Mouse (Mus musculus) adrenal gland, postnatal 4 days (tissue): ENCODE data around the gene Ggt5. TPM values are rescaled to one million over a fixed set of nuclear protein-coding genes. Genes with fewer than 3 reads are reported as not detected.

Experiments
- DNase-seq, 2 experiments: peaks; one replicate each; pipeline ENCODE4 v3.0.0; 2021 to 2022; ENCODE audit warnings: low spot score in 2 of 2, mixed read lengths in 2 of 2
- long read RNA-seq, 2 experiments: library from polyadenylated mRNA; stranded (forward); transcript quantifications; one replicate each; pipeline ENCODE4 v2.0.0; 2021
- total RNA-seq, 2 experiments: library from RNA; stranded (reverse); gene quantifications; 2 replicates each; pipeline ENCODE4 v1.2.3; 2021

Gene Ggt5
- total RNA-seq, result 10 to 100 TPM; 11.2 to 14.0 TPM
- long read RNA-seq, experiment 1, full-length matches to known transcripts, result 4 of 9 reads
- long read RNA-seq, experiment 1, partial matches to known transcripts, result 1 of 9 reads
- long read RNA-seq, experiment 1, other reads (novel, unspliced or antisense), result 4 of 9 reads
- long read RNA-seq, experiment 2, full-length matches to known transcripts, result 12 of 21 reads
- long read RNA-seq, experiment 2, partial matches to known transcripts, result 5 of 21 reads
- long read RNA-seq, experiment 2, other reads (novel, unspliced or antisense), result 4 of 21 reads

- DNase-seq, result no peak
Observed at GRCm38 (mm10) chr10:75589129-75589528, at the start of gene Ggt5. TSS of gene Ggt5 (plus strand) at chr10:75589340.

GRCm38 (mm10) chr10:75547901-75548300, 41.2 kb upstream of the Ggt5 start:
- DNase-seq, result no peak

- DNase-seq, result no peak
Observed at GRCm38 (mm10) chr10:75548486-75548885, 40.7 kb upstream of the Ggt5 start.

- DNase-seq, result no peak
Observed at GRCm38 (mm10) chr10:75549886-75550285, 39.3 kb upstream of the Ggt5 start.

GRCm38 (mm10) chr10:75551175-75551574, 38.0 kb upstream of the Ggt5 start:
- no peak for DNase-seq

GRCm38 (mm10) chr10:75552106-75552505, 37.0 kb upstream of the Ggt5 start:
- no peak for DNase-seq

GRCm38 (mm10) chr10:75552701-75553450, 36.3 kb upstream of the Ggt5 start:
- DNase-seq, result no peak

- DNase-seq, result no peak
Observed at GRCm38 (mm10) chr10:75554090-75554489, 35.0 kb upstream of the Ggt5 start.

- no peak for DNase-seq
Observed at GRCm38 (mm10) chr10:75555557-75555956, 33.6 kb upstream of the Ggt5 start.

- DNase-seq, result no peak
Observed at GRCm38 (mm10) chr10:75556026-75556425, 33.1 kb upstream of the Ggt5 start.

GRCm38 (mm10) chr10:75558515-75558914, 30.6 kb upstream of the Ggt5 start:
- no peak for DNase-seq

GRCm38 (mm10) chr10:75559041-75559675, 30.0 kb upstream of the Ggt5 start:
- no peak for DNase-seq

- no peak for DNase-seq
Observed at GRCm38 (mm10) chr10:75559676-75560548, 29.2 kb upstream of the Ggt5 start, which contains the start of gene Lrrc75b. TSS of gene Lrrc75b (minus strand) at chr10:75560330.

- no peak for DNase-seq
Observed at GRCm38 (mm10) chr10:75560549-75560899, 28.6 kb upstream of the Ggt5 start.

- no peak for DNase-seq
Observed at GRCm38 (mm10) chr10:75561071-75561654, 28.0 kb upstream of the Ggt5 start, which contains the start of gene Ggt1. TSS of gene Ggt1 (plus strand) at chr10:75561604.

GRCm38 (mm10) chr10:75562596-75562995, 26.5 kb upstream of the Ggt5 start:
- no peak for DNase-seq

GRCm38 (mm10) chr10:75564687-75565265, 24.4 kb upstream of the Ggt5 start:
- DNase-seq, result no peak

GRCm38 (mm10) chr10:75565436-75565835, 23.7 kb upstream of the Ggt5 start:
- no peak for DNase-seq

GRCm38 (mm10) chr10:75565906-75566305, 23.2 kb upstream of the Ggt5 start:
- DNase-seq, result no peak

GRCm38 (mm10) chr10:75566321-75566720, 22.8 kb upstream of the Ggt5 start:
- DNase-seq, result no peak
